Mouse (Mus musculus) liver, embryonic 12.5 days (tissue): ENCODE data around the gene Zbtb2. TPM values are rescaled to one million over a fixed set of nuclear protein-coding genes. Genes with fewer than 3 reads are reported as not detected.

ENCODE experiments used
- ATAC-seq: fragments of 200-750 bp; cut with Nextera tagmentation; 2 replicates; pipeline ENCODE4 v1.8.0; 2017; ENCODE audit warnings: moderate number of reproducible peaks, mild to moderate bottlenecking, moderate library complexity
- H3K27ac ChIP-seq: fragments of 300-500 bp; sonication (generic); 2 replicates; pipeline ENCODE4 v1.5.1; 2016; ENCODE audit warnings: mild to moderate bottlenecking
- H3K27me3 ChIP-seq: fragments of 300-500 bp; sonication (generic); replicated peaks from 2 replicates; pipeline ENCODE4 v1.6.1; 2016; ENCODE audit warnings: mild to moderate bottlenecking, moderate library complexity
- H3K36me3 ChIP-seq: fragments of 300-500 bp; sonication (generic); 2 replicates; pipeline ENCODE4 v1.6.1; 2016; ENCODE audit warnings: mild to moderate bottlenecking, moderate library complexity
- H3K4me1 ChIP-seq: fragments of 300-500 bp; sonication (generic); 2 replicates; pipeline ENCODE4 v1.6.1; 2016
- H3K4me2 ChIP-seq: fragments of 300-500 bp; sonication (generic); 2 replicates; pipeline ENCODE4 v1.6.1; 2016; ENCODE audit warnings: mild to moderate bottlenecking, moderate library complexity
- H3K4me3 ChIP-seq: fragments of 300-500 bp; sonication (generic); 2 replicates; pipeline ENCODE4 v1.5.1; 2016; ENCODE audit warnings: mild to moderate bottlenecking, moderate library complexity
- H3K9ac ChIP-seq: fragments of 300-500 bp; sonication (generic); 2 replicates; pipeline ENCODE4 v1.6.1; 2016; ENCODE audit warnings: mild to moderate bottlenecking, moderate library complexity
- H3K9me3 ChIP-seq: fragments of 300-500 bp; sonication (generic); replicated peaks from 2 replicates; pipeline ENCODE4 v1.6.1; 2016; ENCODE audit warnings: mild to moderate bottlenecking, moderate library complexity
- WGBS: fragments of 180-500 bp; shearing (Covaris S2); methylation state at CpG from one replicate; pipeline ENCODE4 v1.1.7; 2016; ENCODE audit not compliant: insufficient replicate concordance; 5-methylcytosine and 5-hydroxymethylcytosine counted together
- polyA plus RNA-seq: library from polyadenylated mRNA; unstranded; fragments of >200 nt; fragmentation: Nextera tagmentation; extraction: Ambion mirVana; gene quantifications from 2 replicates; pipeline ENCODE4 v1.2.1, GENCODE M21; 2016

Gene Zbtb2
- polyA plus RNA-seq, 1 experiment from 2014 or later: 7.5 TPM

DNA sequence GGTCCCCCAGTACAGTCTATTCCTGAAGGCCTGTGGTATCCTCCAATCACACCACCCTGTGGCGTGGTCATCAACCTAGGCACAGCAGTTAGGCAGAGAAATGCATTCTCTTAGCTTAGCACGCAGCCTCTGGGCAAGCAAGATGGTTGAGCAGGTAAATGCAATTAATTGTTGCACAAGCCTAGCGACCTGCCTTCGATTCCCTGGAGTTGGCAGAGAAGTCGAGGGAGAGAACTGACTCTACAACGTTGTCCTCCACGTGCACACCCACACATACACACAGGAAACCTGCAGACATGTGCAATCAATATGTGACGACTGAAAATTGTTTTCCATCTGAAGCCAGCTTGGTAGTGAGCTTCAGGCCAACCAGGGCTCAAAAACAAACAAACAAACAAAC lies 64.0 kb downstream of the Zbtb2 start:
- H3K36me3 ChIP-seq: no peaks in the 10 kb centered on the region
- H3K9me3 ChIP-seq: no peaks in the 10 kb centered on the region
- H3K27me3 ChIP-seq: no peaks in the 10 kb centered on the region
- no peaks in the 10 kb centered on the region for H3K4me1 ChIP-seq
- 65% methylated on average over 8 of the region's 8 CpGs for WGBS
- no peak overlapping the region for H3K9ac ChIP-seq
- H3K4me2 ChIP-seq: no peak overlapping the region
- no peak for ATAC-seq
- no peak overlapping the region for H3K27ac ChIP-seq
- H3K4me3 ChIP-seq: no peak overlapping the region

Other genes with a start within 250 kb of the Zbtb2 start
- 7.1 and 7.2 TPM in 2 replicates for gene Akap12, start 121.7 kb downstream of the Zbtb2 start, polyA plus RNA-seq
- gene Rmnd1, start 44.3 kb upstream of the Zbtb2 start, polyA plus RNA-seq: 27.7 and 32.7 TPM in 2 replicates
- 23.6 and 23.9 TPM in 2 replicates for gene Armt1, start 44.4 kb upstream of the Zbtb2 start, polyA plus RNA-seq
- gene Ccdc170, start 94.4 kb upstream of the Zbtb2 start, polyA plus RNA-seq: 0.07 TPM in 1 of 2 replicates, not detected in the other
- 0.01 and 0.10 TPM in 2 replicates for gene Esr1, start 223.5 kb upstream of the Zbtb2 start, polyA plus RNA-seq